Mouse (Mus musculus): ENCODE results near the gene Hs6st1. TPM values are rescaled to one million over a fixed set of nuclear protein-coding genes. Genes with fewer than 3 reads are reported as not detected.

The Hs6st1 gene
- polyA plus RNA-seq, 1 experiment from 2014 or later: 6.1 TPM

DNA sequence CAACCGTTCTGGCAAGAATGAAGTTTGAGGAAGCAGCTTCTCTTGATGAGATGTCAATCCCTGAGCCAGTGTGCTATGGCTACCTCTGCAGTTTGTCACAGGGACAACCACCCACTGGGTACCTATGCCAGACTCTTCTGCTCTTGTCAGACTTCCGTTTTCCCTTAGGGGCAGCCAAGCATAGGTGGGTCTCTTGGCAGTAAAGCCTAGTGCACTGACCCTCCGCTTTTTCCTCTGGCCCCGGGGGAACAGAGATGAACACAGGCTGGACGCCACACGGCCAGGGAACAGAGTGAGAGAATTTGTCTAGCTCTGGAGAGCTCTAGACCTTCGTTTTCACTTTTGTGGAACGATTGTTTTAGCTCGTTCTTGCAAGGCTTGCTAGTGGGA, 2.4 kb upstream of the Hs6st1 start:
- Histone ChIP-seq H3K9ac (peak overlapping the region; percentile 61), H3K27ac (peak overlapping the region; percentile 54)
- ATAC-seq (ENCODE audit: low read depth): no peak

DNA sequence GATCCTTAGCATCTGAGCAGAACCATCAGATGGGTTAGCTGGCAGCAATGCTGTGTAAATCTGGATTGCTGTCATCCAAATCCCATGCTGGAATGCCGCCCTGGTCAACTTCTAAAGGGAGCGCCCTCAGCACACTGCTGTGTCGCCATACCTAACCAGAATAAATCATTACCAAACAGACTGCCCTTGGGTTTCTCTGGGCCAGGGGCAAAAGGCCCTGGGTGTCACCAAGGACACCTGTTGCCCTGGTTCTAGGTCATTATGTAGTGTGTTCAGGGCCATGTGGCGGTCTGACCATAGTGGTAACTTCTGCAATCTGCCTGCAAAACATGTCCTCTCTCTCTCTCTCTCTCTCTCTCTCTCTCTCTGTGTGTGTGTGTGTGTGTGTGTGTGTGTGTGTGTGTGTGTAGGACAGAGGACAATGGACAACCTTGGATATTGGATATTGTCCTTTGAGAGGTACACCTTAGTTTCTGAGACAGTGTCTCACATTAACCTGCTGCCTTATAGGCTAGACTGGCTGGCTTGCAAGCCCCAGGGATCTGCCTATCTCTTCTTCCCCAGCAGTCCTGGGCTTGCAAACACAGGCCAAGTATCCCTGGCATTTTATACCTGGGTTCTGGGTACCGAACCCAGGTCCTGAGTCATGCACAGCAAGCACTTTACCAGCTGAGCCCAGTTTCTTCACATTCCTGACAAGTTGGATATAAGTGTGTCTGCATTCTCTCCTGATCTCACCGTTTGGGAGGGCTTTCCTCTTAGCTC, 1.8 kb upstream of the Hs6st1 start:
- Histone ChIP-seq H3K4me1 (replicated peaks) (peaks cover 87% of the 10 kb centered on the region), H3K27ac (0 out of 2 replicates have a peak overlapping the region, but pooled peaks have one; percentile 54), H3K4me2 (peak overlapping the region; percentile 66; the same call in 1 of the 2 replicates), H3K4me3 (replicated peaks) (no peak overlapping the region), H3K27me3 (0 out of 2 replicates have a peak, but pooled peaks cover 3% of the 10 kb centered on the region), H3K36me3 (peaks cover 13% of the 10 kb centered on the region), H3K9ac (no peak overlapping the region), H3K9me3 (replicated peaks) (no peaks in the 10 kb centered on the region)
- ATAC-seq (ENCODE audit: low read depth): no peak
- no peak for DNase-seq
- WGBS (ENCODE audit: insufficient replicate concordance): 81% methylated on average over 6 of the region's 6 CpGs

More for the DNA sequence above, 2.4 kb upstream of the Hs6st1 start:
- Histone ChIP-seq H3K27me3 (0 out of 2 replicates have a peak, but pooled peaks cover 3% of the 10 kb centered on the region), H3K4me1 (replicated peaks) (peaks cover 86% of the 10 kb centered on the region), H3K4me2 (peak overlapping the region; percentile 66), H3K4me3 (replicated peaks) (peak overlapping the region; percentile 40), H3K9me3 (replicated peaks) (no peaks in the 10 kb centered on the region), H3K36me3 (peaks cover 8% of the 10 kb centered on the region)
- 62% methylated on average over 9 of the region's 9 CpGs for WGBS (ENCODE audit: insufficient replicate concordance)
- DNase-seq: no peak

- peak overlapping the region; percentile 86 for H3K4me2 ChIP-seq
- ATAC-seq (ENCODE audit: low read depth) (no peak), DNase-seq (no peak)
- 0 out of 2 replicates have a peak, but pooled peaks cover 3% of the 10 kb centered on the region for H3K27me3 ChIP-seq
- H3K9ac ChIP-seq: peak overlapping the region; percentile 72
- no peaks in the 10 kb centered on the region for H3K9me3 ChIP-seq (replicated peaks)
- H3K27ac ChIP-seq: peak overlapping the region; percentile 75; the same call in 1 of the 2 replicates
- 65% methylated on average over 4 of the region's 4 CpGs for WGBS (ENCODE audit: insufficient replicate concordance)
- H3K36me3 ChIP-seq: peaks cover 21% of the 10 kb centered on the region
- peaks cover 87% of the 10 kb centered on the region for H3K4me1 ChIP-seq (replicated peaks)
- H3K4me3 ChIP-seq (replicated peaks): peak overlapping the region; percentile 97; the same call in 1 of the 2 replicates
Observed at GRCm38 (mm10) chr1:36067201-36067600, 999 bp upstream of the Hs6st1 start.

DNA sequence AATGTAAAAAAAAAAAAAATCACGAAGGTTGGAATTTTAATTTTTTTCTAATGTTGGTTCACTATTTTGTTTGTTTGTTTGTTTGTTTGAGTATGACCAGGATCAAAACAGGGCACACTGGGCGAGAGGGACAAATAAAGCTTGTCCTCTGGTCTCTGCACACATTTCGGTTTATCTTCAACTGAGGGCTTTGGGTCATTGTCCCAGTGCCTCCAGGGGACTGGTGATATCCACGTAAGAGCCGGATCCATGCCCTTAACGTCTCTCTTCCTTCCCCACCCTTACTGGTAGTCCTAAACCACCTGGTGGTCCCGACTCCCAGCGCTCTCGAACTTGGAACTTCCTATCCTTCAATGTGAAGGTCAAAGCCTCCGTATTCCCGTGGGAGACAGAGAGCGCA, 589 bp upstream of the Hs6st1 start:
- Histone ChIP-seq H3K4me2 (peak overlapping the region; percentile 86), H3K27me3 (0 out of 2 replicates have a peak, but pooled peaks cover 3% of the 10 kb centered on the region), H3K4me3 (replicated peaks) (peak overlapping the region; percentile 97), H3K36me3 (peaks cover 25% of the 10 kb centered on the region), H3K9ac (peak overlapping the region; percentile 72), H3K4me1 (replicated peaks) (peaks cover 87% of the 10 kb centered on the region), H3K27ac (peak overlapping the region; percentile 75), H3K9me3 (replicated peaks) (no peaks in the 10 kb centered on the region)
- no peak for DNase-seq
- ATAC-seq (ENCODE audit: low read depth): no peak
- WGBS (ENCODE audit: insufficient replicate concordance): 25% methylated on average over 12 of the region's 12 CpGs

- DNase-seq (peak; percentile 49), ATAC-seq (ENCODE audit: low read depth) (no peak)
- H3K27ac ChIP-seq: peak overlapping the region; percentile 90
- H3K4me3 ChIP-seq (replicated peaks): peak overlapping the region; percentile 97
- H3K36me3 ChIP-seq: peaks cover 35% of the 10 kb centered on the region
- H3K9me3 ChIP-seq (replicated peaks): no peaks in the 10 kb centered on the region
- peak overlapping the region; percentile 86 for H3K4me2 ChIP-seq
- under 1% methylated on average over 76 of the region's 76 CpGs for WGBS (ENCODE audit: insufficient replicate concordance)
- H3K4me1 ChIP-seq (replicated peaks): peaks cover 87% of the 10 kb centered on the region
- H3K9ac ChIP-seq: peak overlapping the region; percentile 99
- no peaks in the 10 kb centered on the region for H3K27me3 ChIP-seq
Observed at GRCm38 (mm10) chr1:36068531-36069120, 426 bp downstream of the Hs6st1 start.

GRCm38 (mm10) chr1:36069291-36069771, 1.1 kb downstream of the Hs6st1 start:
- ATAC-seq (ENCODE audit: low read depth) (peak; percentile 3; the same call in 1 of the 2 replicates), DNase-seq (no peak)
- WGBS (ENCODE audit: insufficient replicate concordance): 4% methylated on average over 13 of the region's 13 CpGs
- Histone ChIP-seq H3K4me3 (replicated peaks) (peak overlapping the region; percentile 97), H3K4me1 (replicated peaks) (peaks cover 87% of the 10 kb centered on the region), H3K9me3 (replicated peaks) (no peaks in the 10 kb centered on the region), H3K27ac (peak overlapping the region; percentile 90), H3K4me2 (peak overlapping the region; percentile 86), H3K36me3 (peaks cover 42% of the 10 kb centered on the region), H3K27me3 (no peaks in the 10 kb centered on the region), H3K9ac (peak overlapping the region; percentile 99)

DNA sequence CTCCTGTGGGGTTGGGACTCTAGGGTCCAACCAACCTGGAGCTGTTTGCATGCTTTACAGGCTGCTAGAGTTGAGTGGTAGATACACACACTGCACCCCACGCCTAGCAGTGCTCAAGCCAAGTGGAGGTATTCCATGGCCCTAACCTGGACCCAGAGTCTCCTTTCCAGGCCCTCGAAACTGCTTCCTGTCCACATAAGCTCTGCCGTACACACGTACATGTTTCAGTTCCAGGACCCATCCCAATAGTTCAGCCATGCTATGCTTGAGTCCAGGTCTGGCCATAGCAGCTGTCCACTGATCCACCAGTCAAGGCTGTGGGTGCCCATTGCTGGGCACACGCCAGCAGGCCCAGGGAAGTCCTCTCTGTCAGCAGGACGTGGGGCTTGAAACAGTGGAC, 2.0 kb downstream of the Hs6st1 start:
- H3K4me1 ChIP-seq (replicated peaks): peaks cover 87% of the 10 kb centered on the region
- 57% methylated on average over 6 of the region's 6 CpGs for WGBS (ENCODE audit: insufficient replicate concordance)
- peak overlapping the region; percentile 99 for H3K9ac ChIP-seq
- no peaks in the 10 kb centered on the region for H3K27me3 ChIP-seq
- H3K36me3 ChIP-seq: peaks cover 51% of the 10 kb centered on the region
- H3K4me2 ChIP-seq: peak overlapping the region; percentile 86
- DNase-seq: no peak
- H3K4me3 ChIP-seq (replicated peaks): peak overlapping the region; percentile 97
- peak overlapping the region; percentile 90 for H3K27ac ChIP-seq
- ATAC-seq (ENCODE audit: low read depth): no peak
- H3K9me3 ChIP-seq (replicated peaks): no peaks in the 10 kb centered on the region

GRCm38 (mm10) chr1:36070740-36071139, 2.5 kb downstream of the Hs6st1 start:
- H3K27me3 ChIP-seq: no peaks in the 10 kb centered on the region
- 25% methylated on average over 3 of the region's 3 CpGs for WGBS (ENCODE audit: insufficient replicate concordance)
- peak overlapping the region; percentile 86 for H3K4me2 ChIP-seq
- peak overlapping the region; percentile 99 for H3K9ac ChIP-seq
- no peak for DNase-seq
- H3K36me3 ChIP-seq: peaks cover 56% of the 10 kb centered on the region
- peak overlapping the region; percentile 90 for H3K27ac ChIP-seq
- no peaks in the 10 kb centered on the region for H3K9me3 ChIP-seq (replicated peaks)
- no peak for ATAC-seq (ENCODE audit: low read depth)
- peaks cover 87% of the 10 kb centered on the region for H3K4me1 ChIP-seq (replicated peaks)
- H3K4me3 ChIP-seq (replicated peaks): peak overlapping the region; percentile 97

- Histone ChIP-seq H3K4me2 (peak overlapping the region; percentile 86), H3K9ac (peak overlapping the region; percentile 99), H3K36me3 (peaks cover 61% of the 10 kb centered on the region), H3K27ac (peak overlapping the region; percentile 90), H3K4me1 (replicated peaks) (peaks cover 87% of the 10 kb centered on the region), H3K9me3 (replicated peaks) (no peaks in the 10 kb centered on the region), H3K27me3 (no peaks in the 10 kb centered on the region), H3K4me3 (replicated peaks) (peak overlapping the region; percentile 97)
- DNase-seq (no peak), ATAC-seq (ENCODE audit: low read depth) (no peak)
- 65% methylated on average over 7 of the region's 7 CpGs for WGBS (ENCODE audit: insufficient replicate concordance)
Observed at GRCm38 (mm10) chr1:36071176-36071575, 3.0 kb downstream of the Hs6st1 start.

- Histone ChIP-seq H3K4me1 (replicated peaks) (peaks cover 87% of the 10 kb centered on the region), H3K4me2 (peak overlapping the region; percentile 86), H3K9me3 (replicated peaks) (no peaks in the 10 kb centered on the region), H3K36me3 (peaks cover 65% of the 10 kb centered on the region), H3K27me3 (no peaks in the 10 kb centered on the region), H3K4me3 (replicated peaks) (peak overlapping the region; percentile 97), H3K9ac (peak overlapping the region; percentile 99), H3K27ac (peak overlapping the region; percentile 90)
- DNase-seq (no peak), ATAC-seq (ENCODE audit: low read depth) (no peak)
- WGBS (ENCODE audit: insufficient replicate concordance): 76% methylated on average over 3 of the region's 3 CpGs
Observed at GRCm38 (mm10) chr1:36071611-36072010, 3.4 kb downstream of the Hs6st1 start.
